Mouse (Mus musculus) layer of hippocampus, postnatal 36 days (tissue): ENCODE data around the gene Zer1. TPM values are rescaled to one million over a fixed set of nuclear protein-coding genes. Genes with fewer than 3 reads are reported as not detected.

ENCODE experiments used
- DNase-seq, 2 experiments: peaks; one replicate each; pipeline ENCODE4 v3.0.0; 2022
- total RNA-seq, 2 experiments: library from RNA; stranded (reverse); gene quantifications; 2 replicates each; pipeline ENCODE4 v1.2.3; 2021

Gene Zer1
- total RNA-seq, 2 experiments from 2014 or later = 189 to 198 TPM

GRCm38 (mm10) chr2:30123729-30124471, 485 bp downstream of the Zer1 start:
- DNase-seq = peak in 1 of 2 experiments; percentile 17

- peak; percentile 41 to 55 for DNase-seq
Observed at GRCm38 (mm10) chr2:30122766-30123165, 1.6 kb downstream of the Zer1 start.

- DNase-seq = no peak
Observed at GRCm38 (mm10) chr2:30120269-30120668, 4.1 kb downstream of the Zer1 start.

GRCm38 (mm10) chr2:30119641-30120051, 4.7 kb downstream of the Zer1 start:
- peak; percentile 78 to 82 for DNase-seq

GRCm38 (mm10) chr2:30112564-30112963, 11.8 kb downstream of the Zer1 start:
- no peak for DNase-seq

GRCm38 (mm10) chr2:30111500-30111899, 12.9 kb downstream of the Zer1 start:
- no peak for DNase-seq

- no peak for DNase-seq
Observed at GRCm38 (mm10) chr2:30108260-30108659, 16.1 kb downstream of the Zer1 start.

- DNase-seq = no peak
Observed at GRCm38 (mm10) chr2:30107646-30108045, 16.7 kb downstream of the Zer1 start.

- no peak for DNase-seq
Observed at GRCm38 (mm10) chr2:30106364-30106763, 18.0 kb downstream of the Zer1 start.

- DNase-seq = no peak
Observed at GRCm38 (mm10) chr2:30100214-30100613, 24.2 kb downstream of the Zer1 start.

GRCm38 (mm10) chr2:30095882-30096527, 28.4 kb downstream of the Zer1 start:
- DNase-seq = no peak

GRCm38 (mm10) chr2:30094208-30094588, 30.2 kb downstream of the Zer1 start:
- no peak for DNase-seq

- peak; percentile 91 to 94 for DNase-seq
Observed at GRCm38 (mm10) chr2:30093471-30094207, 30.7 kb downstream of the Zer1 start, which contains the start of gene Zdhhc12. Zdhhc12 (minus strand) TSS chr2:30093648.

GRCm38 (mm10) chr2:30092280-30092918, 32.0 kb downstream of the Zer1 start:
- no peak for DNase-seq

- no peak for DNase-seq
Observed at GRCm38 (mm10) chr2:30091521-30091920, 32.9 kb downstream of the Zer1 start.

- no peak for DNase-seq
Observed at GRCm38 (mm10) chr2:30087310-30087709, 37.1 kb downstream of the Zer1 start.

GRCm38 (mm10) chr2:30084632-30085031, 39.8 kb downstream of the Zer1 start:
- no peak for DNase-seq

GRCm38 (mm10) chr2:30084113-30084512, 40.3 kb downstream of the Zer1 start:
- no peak for DNase-seq

GRCm38 (mm10) chr2:30080181-30080800, 44.1 kb downstream of the Zer1 start:
- no peak for DNase-seq

GRCm38 (mm10) chr2:30078760-30079159, 45.6 kb downstream of the Zer1 start:
- DNase-seq = no peak

- no peak for DNase-seq
Observed at GRCm38 (mm10) chr2:30078349-30078712, 46.1 kb downstream of the Zer1 start.
